Mouse (Mus musculus) neutrophil, adult 5-6 weeks (primary cell): Measurements from ENCODE around the gene Kif5a. TPM values are rescaled to one million over a fixed set of nuclear protein-coding genes. Genes with fewer than 3 reads are reported as not detected.
"Not testable (repeated sequence)": the region's sequence is repeated elsewhere in the genome, so short reads cannot be mapped to it uniquely, and the experiment has no call there.

Experiments used
- ATAC-seq: fragments of 151-379, 151-347 bp; 2 replicates; pipeline ENCODE4 v1.8.0; 2017; ENCODE audit warnings: mild to moderate bottlenecking, moderate TSS enrichment; ENCODE audit not compliant: insufficient number of reproducible peaks, poor library complexity, low FRiP score, severe bottlenecking; ENCODE audit errors: extremely low read depth
- total RNA-seq: library from RNA; stranded (forward); fragments of 200-1000 nt; gene quantifications from 2 replicates; pipeline ENCODE4 v1.2.3, GENCODE M21; 2017

Gene Kif5a
- total RNA-seq = not detected in 2 replicates

DNA sequence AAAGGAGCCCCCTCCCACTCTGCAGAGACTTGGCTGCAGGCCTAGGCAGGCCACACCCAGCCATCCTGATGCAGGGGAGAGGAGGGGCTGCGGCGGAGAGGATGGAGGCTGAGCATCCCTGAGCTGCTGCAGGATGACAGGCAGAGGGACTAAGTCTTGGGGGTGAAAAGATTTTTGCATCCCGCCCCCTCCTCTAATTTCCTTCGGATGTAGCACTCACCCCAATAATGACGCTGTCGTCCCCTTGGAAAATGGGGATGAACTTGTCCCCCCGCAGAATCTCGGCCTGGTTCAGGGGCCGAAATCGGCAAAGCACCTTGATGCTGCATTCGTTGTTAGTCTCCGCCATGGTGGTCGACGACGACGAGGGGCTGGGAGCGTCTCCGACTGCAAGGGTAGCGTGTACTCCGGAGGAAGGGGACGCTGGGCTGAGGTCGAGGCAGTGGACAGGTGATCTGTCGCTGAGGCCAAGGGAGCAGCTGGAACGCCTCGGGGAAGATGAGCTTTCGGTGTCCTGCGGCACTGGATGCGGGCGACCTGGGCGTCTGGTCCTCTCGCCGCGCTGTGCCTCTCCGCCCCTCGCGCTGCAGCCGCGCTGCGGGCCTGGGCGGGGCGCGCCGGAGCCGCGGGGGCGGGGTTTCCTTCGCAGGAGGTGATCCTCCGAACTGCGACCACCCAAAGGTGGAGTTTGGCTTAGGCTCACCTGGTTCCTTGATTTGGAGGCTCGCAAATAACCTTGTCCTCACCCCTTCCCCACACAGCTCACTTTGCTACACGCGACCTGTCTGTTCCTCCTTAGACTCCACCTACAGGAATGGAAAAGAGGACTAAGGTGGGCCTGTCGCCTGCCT, at the start of gene Kif5a:
TSS of gene Kif5a (minus strand) at position 801 of the 851 bp plus-strand sequence.
- ATAC-seq = no peak

DNA sequence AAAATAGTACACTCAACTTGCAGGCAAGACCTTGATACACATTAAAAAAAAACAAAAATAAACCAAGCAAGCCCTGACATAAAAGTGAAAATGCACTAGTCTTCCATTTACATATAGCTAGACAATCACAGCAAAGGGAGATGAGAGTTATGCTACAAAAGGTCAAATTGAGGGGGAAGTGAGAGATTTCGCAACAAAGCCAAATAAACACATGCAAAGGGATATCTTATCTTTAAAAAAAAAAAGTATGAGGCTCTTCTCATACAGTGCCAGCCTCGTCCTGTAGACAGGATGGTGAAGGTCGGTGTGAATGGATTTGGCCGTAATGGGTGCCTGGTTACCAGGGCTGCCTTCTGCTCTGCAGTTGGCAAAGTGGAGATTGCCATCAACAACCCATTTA, 49.7 kb upstream of the Kif5a start:
- no peak for ATAC-seq

DNA sequence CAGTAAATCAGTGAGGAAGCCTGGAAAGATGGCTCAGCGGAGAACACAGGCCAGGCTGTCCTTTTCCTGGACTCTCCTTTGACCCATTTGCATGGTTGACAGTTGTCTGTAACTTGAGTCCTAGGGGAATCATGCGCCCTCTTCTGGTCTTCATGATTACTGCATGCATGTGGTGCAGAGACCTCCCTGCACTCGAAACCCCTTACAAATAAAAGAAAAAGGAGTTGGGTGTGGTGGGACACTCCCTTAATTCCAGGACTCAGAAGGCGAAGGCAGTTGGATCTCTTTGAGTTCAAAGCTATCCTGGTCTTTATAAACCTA, 49.2 kb upstream of the Kif5a start:
- peak; percentile 73 for ATAC-seq

DNA sequence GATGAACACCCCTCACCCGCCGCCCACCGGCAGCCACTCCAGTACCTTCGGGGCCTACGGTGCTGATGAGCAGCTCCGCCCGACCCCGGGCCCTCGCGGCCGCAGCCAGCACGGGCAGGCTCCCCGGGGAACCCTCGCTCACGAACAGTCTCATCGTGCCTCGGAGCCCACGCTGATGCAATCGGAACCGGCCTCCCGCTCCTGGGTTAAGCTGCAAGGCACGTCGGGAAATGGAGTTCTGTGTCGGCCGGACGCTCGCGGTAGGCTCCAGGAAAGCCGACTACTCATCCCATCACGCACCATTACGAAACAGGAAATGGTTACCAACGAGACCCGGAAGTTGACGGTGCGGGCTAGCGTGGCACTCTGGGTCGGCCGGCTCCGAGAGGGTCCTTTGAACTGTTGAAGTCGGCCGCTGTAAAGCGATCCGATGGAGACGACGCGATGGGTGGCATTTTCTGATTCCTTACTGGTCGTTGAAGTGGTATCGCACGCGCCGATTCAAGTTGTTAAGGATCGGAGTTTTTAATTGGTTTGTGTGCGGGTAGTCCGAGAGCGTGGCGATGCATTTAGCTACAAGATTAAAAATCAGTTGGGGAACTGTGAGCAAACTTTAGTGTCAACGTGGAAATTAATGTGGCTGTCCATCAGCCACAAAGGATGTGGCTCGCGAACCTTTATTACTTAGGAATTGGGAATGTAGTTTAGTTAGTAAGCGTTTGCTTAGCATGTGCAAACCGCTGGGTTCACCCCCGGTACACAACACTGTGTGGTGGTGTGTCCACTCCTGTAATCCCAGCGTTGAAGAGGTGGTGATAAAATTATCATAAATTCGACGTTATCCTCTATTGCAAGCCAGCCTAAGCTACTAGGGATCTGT, 48.6 kb upstream of the Kif5a start, which contains the start of gene Mars:
TSS of gene Mars (minus strand) at position 311 of the 880 bp plus-strand sequence.
- ATAC-seq = peak; percentile 93

DNA sequence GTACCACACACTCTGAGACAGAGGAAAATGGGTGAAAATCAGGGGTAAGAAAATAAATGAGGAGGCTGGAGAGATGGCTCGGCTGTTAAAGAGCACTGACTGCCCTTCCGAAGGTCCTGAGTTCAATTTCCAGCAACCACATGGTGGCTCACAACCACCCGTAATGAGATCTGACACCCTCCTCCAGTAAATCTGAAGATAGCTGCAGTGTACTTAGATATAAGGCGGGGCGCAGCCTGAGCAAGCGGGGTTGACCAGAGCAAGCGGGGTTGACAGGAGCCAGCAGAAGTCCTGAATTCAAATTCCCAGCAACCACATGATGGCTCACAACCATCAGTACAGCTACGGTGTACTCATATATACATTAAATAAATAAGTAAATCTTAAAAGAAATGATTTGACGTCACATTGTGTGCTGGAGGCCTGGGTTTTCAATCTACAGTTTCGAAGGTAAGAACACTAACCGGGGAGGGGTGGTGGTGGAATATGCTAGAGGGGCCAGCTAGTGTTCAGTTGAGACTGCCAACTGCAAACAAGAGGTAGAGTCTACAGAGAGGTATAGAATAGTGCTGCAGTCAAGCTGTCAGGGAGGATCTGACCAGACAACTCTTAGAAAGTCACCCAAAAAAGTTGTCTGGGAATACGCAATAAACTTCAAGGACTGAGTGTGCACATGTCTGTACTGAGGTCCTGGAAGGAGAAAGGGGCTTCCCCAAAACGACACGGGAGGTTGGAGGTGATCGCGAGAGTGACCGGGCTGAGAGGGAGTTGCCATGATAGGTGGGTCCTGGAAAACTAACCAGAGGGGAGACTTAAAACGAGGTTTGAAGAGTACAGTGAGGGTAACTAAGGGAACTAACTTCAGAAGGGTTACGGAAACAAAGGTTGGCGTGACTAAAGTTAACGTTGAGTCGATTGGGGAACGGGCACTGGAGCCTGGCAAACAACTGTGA, 47.7 kb upstream of the Kif5a start:
- no peak for ATAC-seq

DNA sequence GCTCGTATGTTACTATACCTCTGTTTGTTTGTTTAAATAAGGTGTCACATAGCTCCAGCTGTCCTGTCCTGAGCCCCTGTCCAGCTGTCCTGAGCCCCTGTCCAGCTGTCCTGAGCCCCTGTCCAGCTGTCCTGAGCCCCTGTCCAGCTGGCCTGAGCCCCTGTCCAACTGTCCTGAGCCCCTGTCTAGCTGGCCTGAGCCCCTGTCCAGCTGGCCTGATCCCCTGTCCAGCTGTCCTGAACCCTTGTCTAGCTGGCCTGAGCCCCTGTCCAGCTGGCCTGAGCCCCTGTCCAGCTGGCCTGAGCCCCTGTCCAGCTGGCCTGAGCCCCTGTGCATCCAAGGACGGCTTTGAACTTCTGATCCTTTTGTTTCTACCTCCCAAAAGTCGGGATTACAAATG, 46.0 kb upstream of the Kif5a start:
- ATAC-seq = not testable (repeated sequence)

DNA sequence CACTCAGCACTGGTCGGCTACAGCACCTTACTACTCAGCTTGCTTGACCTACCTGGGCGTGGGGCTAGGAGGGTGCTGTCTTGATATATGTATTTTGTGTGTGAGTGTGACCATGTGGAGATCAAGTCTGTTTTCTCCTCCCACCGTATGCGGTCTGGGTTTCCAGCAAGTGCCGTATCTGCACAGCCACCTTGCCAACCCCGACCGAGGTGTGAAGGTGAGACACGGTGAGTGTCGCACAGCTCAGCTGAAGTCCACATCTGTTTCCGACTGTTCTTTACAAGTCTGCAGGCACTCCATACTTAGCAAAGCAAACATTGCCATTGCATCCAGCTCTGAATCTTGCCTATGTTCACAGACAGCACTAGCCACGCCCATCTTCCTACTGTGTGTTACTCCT, 40.0 kb upstream of the Kif5a start:
- no peak for ATAC-seq

DNA sequence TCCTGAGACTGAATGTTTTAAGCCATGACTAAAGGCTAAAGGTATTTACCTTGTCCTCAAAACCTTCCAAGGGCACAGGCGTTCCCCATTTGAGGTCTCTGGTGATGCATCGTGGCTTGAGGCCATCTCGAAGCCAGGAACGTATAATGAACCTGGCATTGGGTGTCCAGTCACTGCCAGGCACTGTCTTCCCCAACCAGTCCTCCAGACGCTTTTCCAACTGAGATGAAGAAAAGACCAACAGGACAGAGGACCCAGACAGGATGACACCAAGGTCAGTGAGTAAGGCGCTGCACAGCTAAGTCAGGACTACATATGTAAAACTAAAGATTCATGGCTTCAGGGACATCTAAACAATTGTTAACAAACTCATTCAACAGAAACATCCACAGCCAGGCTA, 37.2 kb upstream of the Kif5a start:
- no peak for ATAC-seq

DNA sequence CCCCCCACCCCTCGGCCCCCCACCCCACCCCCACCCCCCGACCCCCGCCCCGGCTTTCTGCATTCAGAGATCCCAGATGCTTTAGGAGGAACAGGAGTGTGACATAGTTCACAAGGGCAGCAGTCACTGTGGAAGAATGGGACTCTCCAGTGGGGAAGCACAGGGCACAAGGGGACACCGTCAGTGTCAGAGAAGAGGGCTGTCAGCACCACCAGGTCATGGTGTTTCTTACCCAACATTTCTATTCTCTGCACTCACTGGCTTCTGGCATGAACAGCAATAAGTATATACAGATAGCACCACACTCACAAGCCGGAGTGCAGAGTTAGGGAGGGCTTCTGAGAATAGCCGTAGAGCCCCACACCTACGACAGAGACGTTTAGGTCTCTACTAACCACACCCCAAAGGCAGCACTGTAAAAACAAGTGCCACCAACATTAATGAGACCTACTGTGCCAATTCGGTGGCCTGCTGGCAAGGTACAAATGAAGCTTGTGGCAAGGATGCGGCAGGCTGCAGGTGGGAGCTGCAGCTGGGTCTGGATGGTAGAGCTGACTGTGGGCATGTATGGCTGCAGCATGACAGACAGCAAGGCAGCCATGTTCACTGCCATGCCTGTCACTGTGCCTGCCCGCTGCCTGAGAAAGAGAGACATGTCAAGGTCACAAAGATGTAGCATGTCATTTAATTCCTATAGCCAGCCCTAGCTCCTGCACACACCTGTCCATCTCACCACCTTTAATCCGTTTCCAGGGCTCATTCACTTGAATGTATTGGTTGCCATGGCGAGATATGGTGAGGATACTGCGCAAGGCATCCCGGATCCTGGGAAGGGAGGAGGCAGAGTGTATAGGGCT, 34.1 kb upstream of the Kif5a start:
- no peak; the same call in 1 of the 2 replicates for ATAC-seq

DNA sequence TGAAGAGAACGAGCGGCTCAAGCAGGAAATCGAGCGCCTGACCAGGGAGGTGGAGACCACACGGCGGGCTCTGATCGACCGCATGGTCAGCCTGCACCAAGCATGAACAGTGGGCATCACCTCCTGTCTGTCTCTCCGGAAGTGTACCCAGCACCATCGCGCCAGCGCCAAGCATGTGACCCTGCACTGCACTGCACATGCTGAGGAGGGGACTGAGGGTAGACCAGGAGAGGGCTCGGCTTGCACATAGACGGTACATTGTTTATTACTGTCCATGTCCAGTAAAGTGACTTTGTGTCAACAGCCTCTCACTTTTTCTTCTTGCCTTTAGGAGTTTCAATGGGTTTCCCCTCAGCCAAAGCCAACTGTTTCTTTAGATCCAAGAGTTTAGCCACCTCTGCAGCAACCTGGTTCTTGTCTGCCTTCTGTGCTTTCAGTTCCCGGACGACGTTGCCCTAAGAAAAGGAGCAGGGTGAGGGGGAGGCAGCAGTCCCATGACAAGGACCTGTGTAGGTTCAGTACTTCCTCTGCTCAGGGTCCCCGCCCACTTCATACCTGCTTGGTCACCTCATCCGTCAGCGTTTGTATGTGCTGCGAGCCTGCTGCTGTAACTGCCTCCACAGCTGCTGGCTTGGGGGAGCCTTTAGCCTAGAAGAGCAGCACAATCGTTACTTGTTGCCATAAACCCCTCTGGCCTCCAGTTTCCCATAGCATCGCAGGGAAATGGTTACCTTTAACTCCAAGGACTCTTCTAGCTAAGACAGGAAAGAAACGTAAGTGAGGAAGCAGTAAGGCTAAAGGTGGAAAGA, 33.0 kb upstream of the Kif5a start:
- no peak for ATAC-seq

DNA sequence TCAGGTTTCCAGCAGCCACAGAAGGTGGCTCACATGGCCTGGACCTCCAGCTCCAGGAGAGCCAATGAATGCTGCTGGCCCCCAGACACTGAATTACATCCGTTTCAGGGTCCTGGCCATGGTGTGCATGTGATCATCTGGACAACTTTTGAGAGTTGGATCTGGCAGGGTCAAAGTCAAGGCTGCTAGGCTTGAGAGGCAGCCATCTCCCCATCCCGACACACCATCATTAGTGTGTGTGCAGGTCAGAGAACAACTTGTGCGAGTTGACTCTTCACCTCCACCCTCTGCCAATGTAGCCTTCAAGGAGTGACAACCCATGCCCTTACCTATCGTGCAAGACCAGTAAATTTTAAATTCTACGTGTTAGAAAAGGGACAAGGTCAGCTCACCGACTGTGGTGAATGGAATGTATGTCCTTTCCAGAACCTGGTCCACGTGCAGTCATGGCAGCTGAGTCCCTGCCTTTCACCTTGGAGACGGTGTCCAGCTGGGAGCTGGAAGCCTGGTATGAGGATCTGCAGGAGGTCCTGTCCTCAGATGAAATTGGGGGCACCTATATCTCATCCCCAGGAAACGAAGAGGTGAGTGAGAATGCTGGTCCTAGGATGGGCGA, 31.9 kb upstream of the Kif5a start:
- ATAC-seq = no peak

DNA sequence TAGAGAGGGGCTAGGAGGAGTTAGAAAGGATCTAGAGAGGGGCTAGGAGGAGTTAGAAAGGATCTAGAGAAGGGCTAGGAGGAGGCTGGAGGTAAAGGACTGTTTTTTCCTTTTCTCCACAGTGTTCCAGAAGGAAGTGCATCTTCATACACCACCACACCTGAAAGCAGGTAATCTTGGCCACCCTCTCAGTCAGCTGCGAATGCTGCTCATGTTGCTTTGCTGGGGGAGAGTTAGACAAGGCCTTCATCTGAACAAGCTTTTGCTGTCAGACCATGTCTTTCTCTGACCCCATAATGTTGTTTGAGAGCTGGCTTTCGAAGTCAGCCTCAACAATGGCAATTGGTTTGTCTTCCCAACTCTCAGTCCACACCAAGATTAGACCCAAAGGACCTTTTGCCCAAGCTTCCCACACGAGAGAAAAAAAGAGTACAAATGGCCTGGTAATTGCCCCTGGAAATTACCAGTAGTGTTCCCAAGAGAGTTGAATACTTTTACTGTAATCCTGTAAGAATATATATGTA, 30.5 kb upstream of the Kif5a start:
- no peak for ATAC-seq

DNA sequence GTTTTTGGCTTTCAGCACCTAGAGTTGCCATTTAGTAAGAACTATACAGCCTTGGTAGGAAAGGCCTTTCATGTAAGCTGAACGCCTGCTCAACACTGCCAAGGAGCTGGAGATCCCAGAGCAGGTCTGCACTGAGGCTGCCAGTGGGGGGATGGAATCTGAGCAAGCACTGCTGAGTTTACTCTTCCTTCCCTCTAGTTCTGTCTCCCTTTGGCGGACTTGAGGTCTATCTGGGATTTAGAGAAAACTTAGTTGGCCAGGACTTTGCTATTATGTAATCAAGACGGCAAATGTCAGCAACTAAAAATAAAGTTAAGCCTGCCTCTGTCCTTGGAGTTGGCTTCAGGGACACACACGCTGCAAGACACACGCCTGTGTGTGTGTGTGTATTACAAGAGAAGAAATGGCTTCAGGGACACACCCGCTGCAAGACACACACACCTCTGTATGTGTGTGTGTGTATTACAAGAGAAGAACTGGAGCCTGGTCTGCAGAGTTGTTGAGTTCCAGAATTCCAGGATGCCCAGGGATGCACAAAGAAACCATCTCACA, 29.9 kb upstream of the Kif5a start:
- no peak for ATAC-seq

DNA sequence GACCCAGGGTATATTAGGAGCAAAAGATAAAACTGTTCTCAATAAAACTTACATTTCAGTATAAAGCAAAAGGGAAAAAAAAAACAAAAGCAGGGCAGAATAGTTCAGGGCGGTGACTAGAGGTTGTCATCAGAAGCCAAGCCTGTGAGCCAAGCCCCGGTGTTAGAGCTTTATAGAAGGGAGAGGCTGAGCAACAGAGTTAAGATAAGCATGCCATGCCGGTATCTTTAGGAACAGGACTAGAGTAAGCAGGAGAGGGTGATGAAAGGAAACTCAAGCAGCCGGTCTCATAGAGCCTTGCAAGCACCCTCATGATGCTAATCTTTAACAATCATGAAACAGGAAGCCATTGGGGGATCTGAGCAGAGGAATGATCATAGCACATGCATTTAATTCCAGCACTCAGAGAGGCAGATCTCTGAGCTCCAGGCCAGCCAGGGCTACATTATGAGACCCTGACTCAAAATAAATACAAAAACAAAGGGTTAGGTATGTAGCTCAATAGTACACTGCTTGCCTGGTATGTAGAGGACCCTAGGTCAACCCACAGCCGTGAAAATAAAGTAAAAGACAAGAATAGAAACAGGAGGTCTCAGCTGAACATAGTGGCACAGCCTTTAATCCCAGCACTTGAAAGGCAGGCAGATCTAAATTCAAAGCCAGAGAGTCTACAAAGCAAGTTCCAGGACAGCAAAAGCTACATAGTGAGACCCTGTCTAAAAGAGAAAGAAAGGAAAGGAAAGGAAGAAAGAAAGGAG, 28.9 kb upstream of the Kif5a start:
- no peak for ATAC-seq

DNA sequence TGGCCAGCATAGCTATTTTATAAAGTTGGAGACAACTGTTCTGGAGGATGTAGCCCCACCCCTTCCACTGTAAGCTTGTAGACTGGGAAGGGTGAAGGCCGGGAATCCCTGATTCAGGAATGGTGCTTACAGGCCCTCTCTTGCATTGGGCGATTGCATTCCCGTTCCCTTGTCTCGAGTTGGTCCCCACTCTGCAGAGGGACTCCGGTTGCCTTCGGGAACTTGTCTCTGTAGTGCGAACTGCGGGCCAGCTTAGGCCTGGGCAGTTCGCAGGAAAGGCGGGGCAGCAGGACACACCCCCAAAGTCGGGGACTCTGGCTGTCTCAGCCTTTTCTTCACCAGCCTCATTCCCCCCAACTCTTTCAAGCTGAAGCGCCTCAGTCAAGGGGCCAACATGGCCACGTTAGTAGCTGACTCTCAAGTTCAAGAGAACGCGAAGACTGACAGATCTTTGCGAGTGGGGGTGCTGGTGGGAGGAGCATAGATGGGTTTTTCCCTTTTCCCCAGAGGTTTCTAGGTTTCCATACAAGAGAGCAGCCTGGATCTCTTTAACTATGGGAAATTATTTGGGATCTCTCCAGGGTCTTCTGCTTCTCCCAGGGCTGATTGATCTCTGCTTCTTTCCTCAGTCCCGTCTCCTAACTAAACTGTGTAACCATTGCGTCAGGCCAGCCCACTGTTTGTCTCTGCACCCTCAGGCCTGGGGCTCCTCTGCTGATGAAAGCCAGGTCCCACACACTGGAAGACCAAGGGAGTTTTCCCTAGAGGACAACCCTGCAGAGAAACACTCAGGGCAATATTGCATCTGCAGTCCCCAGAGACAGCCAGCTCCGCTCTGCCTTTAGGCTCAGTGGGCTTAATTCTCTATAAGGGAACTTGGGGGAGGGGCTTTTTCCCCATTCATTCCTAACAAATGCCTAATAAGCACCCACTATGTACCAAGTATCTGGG, 28.1 kb upstream of the Kif5a start:
- ATAC-seq = no peak
